Mouse (Mus musculus): ENCODE measurements around the gene Tbx2.
A peak's percentile ranks its signal among the peaks of the same experiment; 100 is the strongest.

DNA sequence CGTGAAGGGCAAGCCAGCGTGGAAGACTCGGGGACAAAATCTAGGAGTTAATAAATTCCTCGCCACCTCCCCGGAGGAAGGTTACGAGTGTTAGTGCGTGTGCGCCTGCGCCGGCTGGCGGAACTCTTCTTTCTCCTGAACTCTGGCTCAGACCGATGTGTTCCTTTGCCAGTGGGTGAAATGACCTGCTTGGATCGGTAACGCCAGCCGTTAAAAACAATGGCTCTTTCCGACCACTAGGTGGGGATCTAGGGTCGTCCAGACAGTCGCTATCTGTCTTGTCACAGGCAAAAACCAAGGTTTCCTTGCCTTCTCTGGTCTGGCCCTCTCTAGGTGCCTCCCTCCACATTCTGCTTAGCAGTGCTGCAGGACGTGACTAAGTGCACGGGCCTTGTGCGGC is 16.7 kb downstream of the Tbx2 start:
- peak; percentile 95 for TF ChIP-seq CTCF (IDR thresholded peaks at IDR 0.05; ENCODE audit: low read depth)
- TF ChIP-seq EP300 (optimal IDR thresholded peaks at IDR 0.05) = no peak
